Mouse (Mus musculus) brain, embryonic 14.5 days (tissue): ENCODE data around the gene Sdr39u1.

Experiments
- CTCF ChIP-seq: fragments of 200-500 bp; IDR thresholded peaks from 2 replicates; pipeline ENCODE4 v1.5.1; 2012; ENCODE audit warnings: inconsistent platforms, mild to moderate bottlenecking, moderate library complexity, borderline replicate concordance; ENCODE audit not compliant: insufficient read depth, insufficient read length; ENCODE audit errors: extremely low read depth
- POLR2A ChIP-seq: fragments of 200-500 bp; IDR thresholded peaks from 2 replicates; pipeline ENCODE4 v1.6.1; 2012; ENCODE audit warnings: mild to moderate bottlenecking, inconsistent platforms, borderline replicate concordance; ENCODE audit not compliant: poor library complexity, insufficient read depth, insufficient read length, severe bottlenecking; ENCODE audit errors: extremely low read depth

- TF ChIP-seq CTCF (no peak), POLR2A (no peak)
Observed at GRCm38 (mm10) chr14:55933586-55933985, 33.5 kb upstream of the Sdr39u1 start.
